Mouse (Mus musculus): ENCODE results near the gene Klhl40.
A peak's percentile ranks its signal among the peaks of the same experiment; 100 is the strongest.

Klhl40 gene

GRCm38 (mm10) chr9:121777484-121778065 lies at the start of gene Klhl40:
TSS of gene Klhl40 (plus strand) at chr9:121777607.
- no peak for DNase-seq

GRCm38 (mm10) chr9:121740490-121740889 lies 36.9 kb upstream of the Klhl40 start:
- no peak for DNase-seq

GRCm38 (mm10) chr9:121741168-121741567 lies 36.2 kb upstream of the Klhl40 start:
- DNase-seq: no peak

DNA sequence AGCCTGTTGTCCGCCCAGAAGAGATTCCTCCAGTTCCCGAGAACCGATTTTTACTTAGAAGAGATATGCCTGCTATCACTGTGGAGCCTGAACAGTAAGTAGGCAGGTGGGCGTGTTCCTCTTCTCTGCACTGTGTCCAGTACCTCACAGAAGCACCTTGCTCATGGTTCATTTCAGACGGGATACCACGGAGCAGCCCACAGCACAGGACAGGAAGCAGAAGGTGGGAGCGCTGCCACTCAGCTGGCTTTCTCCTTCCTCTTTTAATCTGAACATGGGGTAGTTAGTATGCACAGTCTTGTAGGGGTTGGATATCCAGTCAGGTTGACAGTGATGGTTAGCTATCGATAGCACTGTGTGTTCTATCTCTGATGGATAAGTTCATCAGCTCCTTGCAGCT lies 33.4 kb upstream of the Klhl40 start:
- no peak for DNase-seq

GRCm38 (mm10) chr9:121752774-121753173 lies 24.6 kb upstream of the Klhl40 start:
- DNase-seq: no peak

GRCm38 (mm10) chr9:121754624-121755023 lies 22.8 kb upstream of the Klhl40 start:
- no peak for DNase-seq

GRCm38 (mm10) chr9:121756785-121757184 lies 20.6 kb upstream of the Klhl40 start:
- no peak for DNase-seq

- no peak for DNase-seq
These were observed 20.0 kb upstream of the Klhl40 start for GRCm38 (mm10) chr9:121757432-121757831.

- no peak for DNase-seq
These were observed 19.3 kb upstream of the Klhl40 start for GRCm38 (mm10) chr9:121757835-121758814.

DNA sequence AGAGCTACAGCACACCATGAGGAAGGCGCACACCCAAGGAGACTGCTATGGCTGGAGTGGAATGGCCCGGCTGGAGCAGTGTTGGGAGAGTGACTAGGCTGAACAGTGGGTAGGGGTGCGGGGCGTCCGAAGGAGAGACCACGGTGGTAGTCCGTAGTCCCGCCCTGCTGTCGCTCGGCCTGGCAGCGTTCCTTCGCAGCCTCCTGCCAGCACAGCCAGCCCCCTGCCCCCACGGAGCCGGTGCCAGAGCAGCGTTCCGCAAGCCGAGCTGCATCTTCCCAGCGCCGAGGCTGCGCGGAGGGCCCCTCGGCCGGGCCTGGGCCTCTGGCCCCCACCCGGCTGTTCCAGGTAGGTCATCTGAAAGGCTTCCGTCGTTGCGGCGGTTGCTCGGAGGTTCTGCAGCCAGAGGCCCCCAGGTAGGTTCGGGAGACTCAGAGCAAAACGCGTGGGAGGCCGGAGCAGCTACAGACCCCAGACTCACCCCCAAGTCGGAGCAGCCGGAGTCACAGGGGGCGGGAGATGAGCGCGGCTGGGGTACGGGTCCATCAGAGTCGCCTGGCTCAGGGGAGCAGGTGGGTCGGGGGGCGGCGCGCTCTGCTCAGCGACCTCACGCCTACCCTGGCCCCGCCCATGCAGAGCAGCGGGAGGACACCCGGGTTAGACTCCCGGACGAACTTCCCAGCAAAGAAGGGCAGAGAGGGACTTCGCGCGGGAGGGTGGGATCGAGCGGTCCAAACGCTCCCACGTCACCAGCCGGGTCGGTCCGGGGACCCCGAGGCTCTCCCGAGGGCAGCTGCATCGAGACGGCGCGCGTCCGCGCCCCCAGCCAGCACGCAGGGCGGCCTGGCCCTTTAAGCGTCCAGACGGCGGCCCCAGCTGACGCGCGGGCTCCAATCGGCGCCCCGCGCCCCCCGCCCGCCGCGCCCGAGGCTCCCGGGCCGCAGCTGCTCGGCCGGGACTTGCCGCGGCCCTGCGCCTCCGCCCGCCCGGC lies 18.0 kb upstream of the Klhl40 start, which contains the start of gene Zfp651:
Gene Zfp651 (plus strand): TSS at position 240 of the 991 bp plus-strand sequence.
- DNase-seq: peak; percentile 73 to 83

- peak; percentile 50 to 66 for DNase-seq
These were observed 16.9 kb upstream of the Klhl40 start for GRCm38 (mm10) chr9:121760271-121761090.

- peak in 1 of 2 experiments; percentile 15 for DNase-seq
These were observed 16.2 kb upstream of the Klhl40 start for GRCm38 (mm10) chr9:121761091-121761665.

DNA sequence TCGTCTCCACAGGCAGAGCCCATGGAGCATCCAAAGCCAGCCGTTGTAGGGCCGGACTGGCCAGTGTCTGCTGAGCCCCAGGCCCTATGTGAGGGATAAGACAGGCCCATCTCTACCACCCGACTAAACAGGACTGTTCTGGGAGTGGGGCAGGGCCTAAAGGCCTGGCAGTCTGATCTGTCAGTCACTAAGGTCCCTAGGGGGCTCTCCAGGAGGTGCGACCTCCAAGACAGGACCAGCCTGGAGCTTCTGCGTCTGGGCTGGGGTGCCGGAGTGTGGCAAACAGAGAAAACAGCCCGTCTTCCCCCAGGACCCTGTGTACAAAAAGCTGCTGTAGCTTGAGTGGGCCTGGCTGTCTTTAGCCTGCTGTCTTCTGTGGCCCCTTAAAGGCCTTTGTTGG lies 15.6 kb upstream of the Klhl40 start:
- DNase-seq: peak in 1 of 2 experiments; percentile 13

DNA sequence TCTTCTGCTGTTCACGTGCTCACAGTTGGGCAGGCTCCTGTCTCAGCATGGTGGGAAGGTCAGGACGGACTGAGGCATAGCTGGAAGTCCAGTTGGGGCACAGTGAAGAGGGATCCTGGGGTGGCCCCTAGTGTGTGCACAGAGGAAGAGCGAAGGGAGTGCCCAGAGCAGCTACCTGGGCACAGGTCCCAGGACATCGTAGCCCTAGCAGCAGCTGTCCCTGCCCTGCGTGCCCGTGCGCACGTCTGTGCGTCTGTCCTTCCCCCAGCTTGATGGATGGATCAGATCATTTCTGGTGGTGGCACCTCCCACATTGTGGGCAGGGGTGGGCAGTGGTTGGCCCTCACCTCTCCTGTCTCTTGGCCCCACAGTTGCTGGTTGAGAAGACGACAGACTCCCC lies 15.2 kb upstream of the Klhl40 start:
- peak in 1 of 2 experiments; percentile 17 for DNase-seq

DNA sequence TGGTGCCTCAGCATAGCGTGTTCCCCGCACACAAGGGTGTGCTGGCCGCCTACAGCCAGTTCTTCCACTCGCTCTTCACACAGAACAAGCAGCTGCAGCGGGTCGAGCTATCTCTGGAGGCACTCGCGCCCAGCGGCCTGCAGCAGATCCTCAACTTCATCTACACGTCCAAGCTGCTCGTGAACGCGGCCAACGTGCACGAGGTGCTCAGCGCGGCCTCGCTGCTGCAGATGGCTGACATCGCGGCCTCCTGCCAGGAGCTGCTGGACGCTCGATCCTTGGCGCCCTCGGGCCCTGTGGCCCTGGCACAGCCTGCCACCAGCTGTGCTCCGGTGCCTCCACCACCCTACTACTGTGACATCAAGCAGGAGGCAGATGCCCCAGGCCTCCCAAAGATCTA lies 14.6 kb upstream of the Klhl40 start:
- peak in 1 of 2 experiments; percentile 24 for DNase-seq

- peak in 1 of 2 experiments; percentile 34 for DNase-seq
These were observed 13.7 kb upstream of the Klhl40 start for GRCm38 (mm10) chr9:121763716-121764115.

GRCm38 (mm10) chr9:121765166-121765855 lies 12.1 kb upstream of the Klhl40 start:
- peak in 1 of 2 experiments; percentile 59 for DNase-seq

- no peak for DNase-seq
These were observed 5.0 kb upstream of the Klhl40 start for GRCm38 (mm10) chr9:121772412-121772811.

- DNase-seq: no peak
These were observed 1.5 kb upstream of the Klhl40 start for GRCm38 (mm10) chr9:121775951-121776350.

GRCm38 (mm10) chr9:121776511-121776910 lies 896 bp upstream of the Klhl40 start:
- DNase-seq: no peak

Data from cerebellum, postnatal 25 days (tissue).